ENCODE assay signal across 8 mouse cellular contexts in genomic region chr13:34635978-34636377, GRCm38 (mm10). TPM values are rescaled to one million over a fixed set of nuclear protein-coding genes. Genes with fewer than 3 reads are reported as not detected.
DNase-seq lines count a peak whose midpoint lies in the region; ATAC-seq and TF ChIP-seq lines count a peak whose summit lies in the region.

No protein-coding gene starts in this region.

- peak; percentile 48 for TF ChIP-seq CTCF in E14TG2a.4 (conservative IDR thresholded peaks at IDR 0.05; ENCODE audit: low read length)
- peak; percentile 87 for TF ChIP-seq CTCF in heart, postnatal 0 days (IDR thresholded peaks at IDR 0.05; ENCODE audit: low read depth)
- peak; percentile 91 for TF ChIP-seq CTCF in lung, postnatal 0 days (IDR thresholded peaks at IDR 0.05)

- ATAC-seq in heart, postnatal 0 days (ENCODE audit: insufficient read depth, low read depth), result peak; percentile 53
- peak; percentile 75 for ATAC-seq in lung, postnatal 0 days

- DNase-seq in adrenal gland, adult (ENCODE audit: inconsistent age in 2 of 2, low spot score in 1 of 2), result peak; percentile 47 to 87
- peak; percentile 83 for DNase-seq in embryo, embryonic 10.5 days (ENCODE audit: low spot score)
- peak; percentile 73 for DNase-seq in heart, postnatal 0 days (ENCODE audit: low spot score)
- peak; percentile 61 to 93 for DNase-seq in layer of hippocampus, adult 18-20 months (ENCODE audit: low spot score in 2 of 2)
- peak; percentile 91 for DNase-seq in lung, postnatal 0 days (ENCODE audit: low spot score)
- DNase-seq in right cerebral cortex, adult 18-20 months, result peak; percentile 75
- DNase-seq in T-cell, adult 2 months (ENCODE audit: low spot score), result no peak

- H3K9me3 ChIP-seq in E14TG2a.4 (ENCODE audit: low read length), result no peaks in the 10 kb centered on the region
- H3K9me3 ChIP-seq in heart, postnatal 0 days (replicated peaks; ENCODE audit: control insufficient read depth, low read length), result no peaks in the 10 kb centered on the region
- H3K9me3 ChIP-seq in lung, postnatal 0 days (ENCODE audit: low read length), result no peaks in the 10 kb centered on the region

- no peak overlapping the region for H3K27ac ChIP-seq in heart, postnatal 0 days (ENCODE audit: low read depth)
- H3K27ac ChIP-seq in lung, postnatal 0 days (ENCODE audit: low read length), result no peak overlapping the region

- no peaks in the 10 kb centered on the region; the same call in 1 of the 2 replicates for H3K4me1 ChIP-seq in E14TG2a.4 (replicated peaks; ENCODE audit: low read depth, low read length)
- H3K4me1 ChIP-seq in heart, postnatal 0 days (ENCODE audit: control insufficient read depth, insufficient read depth), result no peaks in the 10 kb centered on the region
- H3K4me1 ChIP-seq in lung, postnatal 0 days (ENCODE audit: insufficient read depth, low read depth, low read length), result 0 out of 2 replicates have a peak, but pooled peaks cover 3% of the 10 kb centered on the region

- WGBS in heart, postnatal 0 days, result 25% methylated on average over 5 of the region's 5 CpGs
- WGBS in lung, postnatal 0 days, result 14% methylated on average over 5 of the region's 5 CpGs

- TF ChIP-seq EP300 in heart, postnatal 0 days (IDR thresholded peaks at IDR 0.05; ENCODE audit: low read depth), result no peak
- TF ChIP-seq EP300 in lung, postnatal 0 days (IDR thresholded peaks at IDR 0.05), result peak; percentile 70

- H3K4me2 ChIP-seq in heart, postnatal 0 days (ENCODE audit: low read depth, low read length), result no peak overlapping the region
- H3K4me2 ChIP-seq in lung, postnatal 0 days (replicated peaks; ENCODE audit: low read depth, low read length), result no peak overlapping the region

- no peaks in the 10 kb centered on the region for H3K36me3 ChIP-seq in E14TG2a.4 (ENCODE audit: insufficient read depth, low read length)
- peaks cover 27% of the 10 kb centered on the region for H3K36me3 ChIP-seq in heart, postnatal 0 days (replicated peaks; ENCODE audit: control insufficient read depth, insufficient read depth, low read length)
- H3K36me3 ChIP-seq in lung, postnatal 0 days (ENCODE audit: insufficient read depth, low read length), result no peaks in the 10 kb centered on the region

- H3K4me3 ChIP-seq in E14TG2a.4 (replicated peaks; ENCODE audit: low read length), result no peak overlapping the region
- H3K4me3 ChIP-seq in heart, postnatal 0 days (ENCODE audit: low read depth, low read length), result no peak overlapping the region
- no peak overlapping the region for H3K4me3 ChIP-seq in lung, postnatal 0 days (ENCODE audit: low read depth, low read length)

- no peak overlapping the region for H3K9ac ChIP-seq in heart, postnatal 0 days (replicated peaks; ENCODE audit: low read depth, low read length)
- no peak overlapping the region for H3K9ac ChIP-seq in lung, postnatal 0 days (replicated peaks; ENCODE audit: low read depth)

- H3K27me3 ChIP-seq in E14TG2a.4 (ENCODE audit: insufficient read depth, low read length), result peaks cover 22% of the 10 kb centered on the region
- H3K27me3 ChIP-seq in heart, postnatal 0 days (ENCODE audit: control insufficient read depth, insufficient read depth, low read length), result no peaks in the 10 kb centered on the region
- H3K27me3 ChIP-seq in lung, postnatal 0 days (replicated peaks; ENCODE audit: insufficient read depth, low read length), result no peaks in the 10 kb centered on the region

RNA-seq across cellular contexts. Expression of gene Pxdc1, which starts 17.3 kb away (rescaled TPM):
- 29.5 and 31.2 TPM in 2 replicates for total RNA-seq in heart, postnatal 0 days (2014; rRNA removed; ENCODE audit: low replicate concordance)
- polyA plus RNA-seq in heart, postnatal 0 days (2015; fragmentation: Nextera tagmentation; extraction: Ambion mirVana), result 15.9 and 16.5 TPM in 2 replicates
- total RNA-seq in layer of hippocampus, adult 18-20 months (2021), result 10 to 100 TPM; 11.3 to 13.2 TPM
- polyA plus RNA-seq in lung, postnatal 0 days (2015; fragmentation: Nextera tagmentation; extraction: Ambion mirVana), result 30.7 and 44.3 TPM in 2 replicates
